Mouse (Mus musculus): Measurements from ENCODE around the gene Pigp. TPM values are rescaled to one million over a fixed set of nuclear protein-coding genes. Genes with fewer than 3 reads are reported as not detected.
A peak's percentile ranks its signal among the peaks of the same experiment; 100 is the strongest.

The Pigp gene
- polyA plus RNA-seq, 1 experiment = 37.7 TPM

DNA sequence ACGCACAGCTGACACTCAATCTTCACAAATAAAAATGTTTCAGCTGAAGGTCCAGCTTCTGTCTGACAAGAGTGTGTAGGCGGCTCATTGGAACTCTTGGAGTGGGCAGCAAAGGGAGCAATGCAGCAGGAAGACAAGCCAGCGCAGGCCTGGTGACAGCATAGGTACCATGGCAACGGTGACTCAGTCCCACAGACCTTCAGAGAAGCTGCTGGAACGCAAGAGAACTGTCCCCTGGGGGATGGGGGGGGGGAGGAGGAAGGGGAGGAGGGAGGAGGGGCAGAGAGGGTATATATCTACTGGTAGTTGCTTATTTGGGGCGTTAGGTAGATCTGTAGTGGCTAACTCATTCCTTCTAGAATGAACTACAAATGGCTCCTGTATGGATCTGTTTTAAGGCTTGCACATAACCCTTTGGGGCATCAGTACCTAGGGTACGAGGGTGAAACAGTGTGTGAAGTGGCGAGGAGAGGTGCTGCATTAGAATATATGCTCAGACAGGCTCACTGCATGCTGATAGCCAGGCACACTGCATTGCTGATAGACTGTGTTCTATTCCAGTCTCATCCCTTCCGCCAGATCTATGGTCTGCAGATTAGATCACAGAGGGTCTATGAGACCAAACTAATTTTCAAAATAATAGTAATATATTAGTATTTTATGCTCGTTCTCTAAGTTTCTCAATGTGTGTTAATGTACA lies 9.3 kb downstream of the Pigp start:
- DNase-seq = no peak
- no peak overlapping the region for H3K4me3 ChIP-seq (ENCODE audit: insufficient read depth, low read depth, low read length)
- no peaks in the 10 kb centered on the region for H3K27me3 ChIP-seq (replicated peaks; ENCODE audit: control insufficient read depth, insufficient read depth, low read length)
- H3K4me1 ChIP-seq (ENCODE audit: control insufficient read depth, insufficient read depth, low read length) = no peaks in the 10 kb centered on the region
- 50% methylated on average over 10 of the region's 10 CpGs for WGBS
- H3K27ac ChIP-seq (ENCODE audit: insufficient read depth, low read depth, low read length) = no peak overlapping the region
- TF ChIP-seq CTCF (conservative IDR thresholded peaks at IDR 0.05; ENCODE audit: insufficient read depth, insufficient read length, low read depth, low read length) = no peak
- TF ChIP-seq POLR2A (IDR thresholded peaks at IDR 0.05; ENCODE audit: low read depth, low read length) = no peak
- no peaks in the 10 kb centered on the region; the same call in 1 of the 2 replicates for H3K36me3 ChIP-seq (ENCODE audit: control insufficient read depth, insufficient read depth, low read length)

- no peak for TF ChIP-seq POLR2A (IDR thresholded peaks at IDR 0.05; ENCODE audit: low read depth, low read length)
- no peak for TF ChIP-seq CTCF (conservative IDR thresholded peaks at IDR 0.05; ENCODE audit: insufficient read depth, insufficient read length, low read depth, low read length)
- Histone ChIP-seq H3K27me3 (replicated peaks; ENCODE audit: control insufficient read depth, insufficient read depth, low read length) (no peaks in the 10 kb centered on the region), H3K36me3 (ENCODE audit: control insufficient read depth, insufficient read depth, low read length) (no peaks in the 10 kb centered on the region), H3K4me1 (ENCODE audit: control insufficient read depth, insufficient read depth, low read length) (no peaks in the 10 kb centered on the region), H3K4me3 (ENCODE audit: insufficient read depth, low read depth, low read length) (no peak overlapping the region), H3K27ac (ENCODE audit: insufficient read depth, low read depth, low read length) (no peak overlapping the region)
- WGBS = 89% methylated on average over 13 of the region's 13 CpGs
- DNase-seq = no peak
Measured at GRCm38 (mm10) chr16:94360578-94361350, 10.9 kb downstream of the Pigp start.

DNA sequence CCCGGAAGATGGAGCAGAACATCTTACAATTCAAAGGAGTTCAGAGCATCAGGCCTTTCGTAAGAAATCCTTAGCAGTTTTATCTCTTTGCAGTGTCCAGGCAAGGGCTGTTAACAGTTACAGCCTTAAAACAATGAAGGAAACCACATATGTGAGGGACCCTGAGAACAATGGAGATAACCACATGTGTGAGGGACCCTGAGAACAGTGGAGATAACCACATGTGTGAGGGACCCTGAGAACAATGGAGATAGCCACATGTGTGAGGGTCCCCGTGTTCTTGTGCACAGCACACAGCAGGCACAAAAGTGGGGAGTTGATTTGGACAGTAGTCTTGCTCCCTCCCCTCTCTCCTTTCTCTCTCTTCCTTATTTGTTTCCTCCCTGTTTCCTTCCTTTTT lies 13.6 kb downstream of the Pigp start:
- TF ChIP-seq CTCF (conservative IDR thresholded peaks at IDR 0.05; ENCODE audit: insufficient read depth, insufficient read length, low read depth, low read length) = no peak
- no peak for TF ChIP-seq POLR2A (IDR thresholded peaks at IDR 0.05; ENCODE audit: low read depth, low read length)
- Histone ChIP-seq H3K27me3 (replicated peaks; ENCODE audit: control insufficient read depth, insufficient read depth, low read length) (no peaks in the 10 kb centered on the region), H3K4me1 (ENCODE audit: control insufficient read depth, insufficient read depth, low read length) (no peaks in the 10 kb centered on the region), H3K27ac (ENCODE audit: insufficient read depth, low read depth, low read length) (no peak overlapping the region), H3K36me3 (ENCODE audit: control insufficient read depth, insufficient read depth, low read length) (no peaks in the 10 kb centered on the region), H3K4me3 (ENCODE audit: insufficient read depth, low read depth, low read length) (no peak overlapping the region)
- DNase-seq = no peak
- WGBS = 87% methylated on average over 3 of the region's 3 CpGs

DNA sequence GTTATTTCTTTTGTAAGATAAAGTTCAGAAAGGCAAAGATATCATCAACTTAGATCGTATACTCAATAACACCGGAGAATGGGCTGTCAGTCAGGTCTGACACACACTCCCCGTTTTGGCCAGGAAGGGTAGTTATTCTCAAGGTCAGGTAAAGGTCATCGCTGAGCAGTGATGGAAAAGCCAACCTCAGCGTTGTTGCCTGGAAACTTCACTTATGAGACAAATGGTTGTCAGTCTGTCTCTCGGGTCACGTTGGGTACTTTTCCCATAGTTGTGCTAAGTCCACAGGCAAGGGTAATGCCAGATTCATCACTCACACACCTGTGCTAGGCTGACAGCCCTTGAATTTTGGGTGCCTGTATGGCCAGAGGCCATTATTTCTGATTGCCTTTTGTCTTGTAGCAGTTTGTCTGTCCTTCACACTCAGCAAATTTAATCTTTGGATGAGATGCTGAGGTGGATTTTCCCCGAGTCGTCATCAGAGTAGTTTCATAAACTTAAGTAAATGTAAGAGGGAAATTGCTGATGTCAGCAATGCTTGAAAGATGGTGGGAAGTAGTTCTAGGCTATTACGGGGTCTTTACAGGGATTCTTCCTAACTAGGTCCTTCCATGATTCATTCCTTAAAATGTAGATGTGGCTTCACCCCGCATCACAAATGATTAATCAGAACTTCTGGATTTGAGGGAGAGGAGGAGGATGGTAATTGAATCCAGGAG lies 14.7 kb downstream of the Pigp start:
- Histone ChIP-seq H3K27me3 (replicated peaks; ENCODE audit: control insufficient read depth, insufficient read depth, low read length) (no peaks in the 10 kb centered on the region), H3K36me3 (ENCODE audit: control insufficient read depth, insufficient read depth, low read length) (no peaks in the 10 kb centered on the region), H3K27ac (ENCODE audit: insufficient read depth, low read depth, low read length) (no peak overlapping the region), H3K4me1 (ENCODE audit: control insufficient read depth, insufficient read depth, low read length) (no peaks in the 10 kb centered on the region), H3K4me3 (ENCODE audit: insufficient read depth, low read depth, low read length) (no peak overlapping the region)
- DNase-seq = no peak
- no peak for TF ChIP-seq CTCF (conservative IDR thresholded peaks at IDR 0.05; ENCODE audit: insufficient read depth, insufficient read length, low read depth, low read length)
- WGBS = 75% methylated on average over 11 of the region's 11 CpGs

- H3K4me3 ChIP-seq (ENCODE audit: insufficient read depth, low read depth, low read length) = no peak overlapping the region
- no peak for DNase-seq
- TF ChIP-seq POLR2A (IDR thresholded peaks at IDR 0.05; ENCODE audit: low read depth, low read length) (no peak), CTCF (conservative IDR thresholded peaks at IDR 0.05; ENCODE audit: insufficient read depth, insufficient read length, low read depth, low read length) (no peak)
- 64% methylated on average over 7 of the region's 7 CpGs for WGBS
- H3K4me1 ChIP-seq (ENCODE audit: control insufficient read depth, insufficient read depth, low read length) = no peaks in the 10 kb centered on the region
- no peaks in the 10 kb centered on the region for H3K27me3 ChIP-seq (replicated peaks; ENCODE audit: control insufficient read depth, insufficient read depth, low read length)
- H3K36me3 ChIP-seq (ENCODE audit: control insufficient read depth, insufficient read depth, low read length) = no peaks in the 10 kb centered on the region
- no peak overlapping the region for H3K27ac ChIP-seq (ENCODE audit: insufficient read depth, low read depth, low read length)
Measured at GRCm38 (mm10) chr16:94356046-94356445, 15.6 kb downstream of the Pigp start.

- Histone ChIP-seq H3K4me1 (ENCODE audit: control insufficient read depth, insufficient read depth, low read length) (no peaks in the 10 kb centered on the region; the same call in 1 of the 2 replicates), H3K4me3 (ENCODE audit: insufficient read depth, low read depth, low read length) (no peak overlapping the region), H3K27me3 (replicated peaks; ENCODE audit: control insufficient read depth, insufficient read depth, low read length) (no peaks in the 10 kb centered on the region), H3K36me3 (ENCODE audit: control insufficient read depth, insufficient read depth, low read length) (no peaks in the 10 kb centered on the region), H3K27ac (ENCODE audit: insufficient read depth, low read depth, low read length) (no peak overlapping the region)
- WGBS = 24% methylated on average over 9 of the region's 9 CpGs
- DNase-seq = peak; percentile 15
- no peak for TF ChIP-seq CTCF (conservative IDR thresholded peaks at IDR 0.05; ENCODE audit: insufficient read depth, insufficient read length, low read depth, low read length)
- no peak for TF ChIP-seq POLR2A (IDR thresholded peaks at IDR 0.05; ENCODE audit: low read depth, low read length)
Measured at GRCm38 (mm10) chr16:94354450-94354849, 17.2 kb downstream of the Pigp start.

- TF ChIP-seq POLR2A (IDR thresholded peaks at IDR 0.05; ENCODE audit: low read depth, low read length) = no peak
- TF ChIP-seq CTCF (conservative IDR thresholded peaks at IDR 0.05; ENCODE audit: insufficient read depth, insufficient read length, low read depth, low read length) = no peak
- no peaks in the 10 kb centered on the region for H3K27me3 ChIP-seq (replicated peaks; ENCODE audit: control insufficient read depth, insufficient read depth, low read length)
- no peak overlapping the region for H3K27ac ChIP-seq (ENCODE audit: insufficient read depth, low read depth, low read length)
- no peak overlapping the region for H3K4me3 ChIP-seq (ENCODE audit: insufficient read depth, low read depth, low read length)
- no peaks in the 10 kb centered on the region; the same call in 1 of the 2 replicates for H3K4me1 ChIP-seq (ENCODE audit: control insufficient read depth, insufficient read depth, low read length)
- DNase-seq = no peak
- WGBS = 56% methylated on average over 10 of the region's 10 CpGs
- H3K36me3 ChIP-seq (ENCODE audit: control insufficient read depth, insufficient read depth, low read length) = no peaks in the 10 kb centered on the region
Measured at GRCm38 (mm10) chr16:94350287-94350677, 21.4 kb downstream of the Pigp start.
